Mouse (Mus musculus) intestine, postnatal 0 days (tissue): Measurements from ENCODE around the gene 2310046K23Rik. TPM values are rescaled to one million over a fixed set of nuclear protein-coding genes. Genes with fewer than 3 reads are reported as not detected.

Experiments
- ATAC-seq: fragments of 200-750 bp; cut with Nextera tagmentation; 2 replicates; pipeline ENCODE4 v1.8.0; 2017; ENCODE audit warnings: mild to moderate bottlenecking, moderate TSS enrichment, moderate library complexity
- H3K27ac ChIP-seq: fragments of 300-500 bp; sonication (generic); 2 replicates; pipeline ENCODE4 v1.5.1; 2014; ENCODE audit warnings: mild to moderate bottlenecking, low read depth, low read length, moderate library complexity
- H3K27me3 ChIP-seq: fragments of 300-500 bp; sonication (generic); replicated peaks from 2 replicates; pipeline ENCODE4 v1.6.1; 2014; ENCODE audit warnings: low read length, mixed read lengths; ENCODE audit not compliant: control insufficient read depth, insufficient read depth
- H3K36me3 ChIP-seq: fragments of 300-500 bp; sonication (generic); 2 replicates; pipeline ENCODE4 v1.6.1; 2014; ENCODE audit warnings: mild to moderate bottlenecking, moderate library complexity; ENCODE audit not compliant: control insufficient read depth, insufficient read depth
- H3K4me1 ChIP-seq: fragments of 300-500 bp; sonication (generic); replicated peaks from 2 replicates; pipeline ENCODE4 v1.6.1; 2014; ENCODE audit warnings: antibody characterized with exemption, low read length, mixed read lengths; ENCODE audit not compliant: control insufficient read depth, insufficient read depth
- H3K4me2 ChIP-seq: fragments of 300-500 bp; sonication (generic); replicated peaks from 2 replicates; pipeline ENCODE4 v1.6.1; 2014; ENCODE audit warnings: low read depth, mild to moderate bottlenecking, moderate library complexity
- H3K4me3 ChIP-seq: fragments of 300-500 bp; sonication (generic); 2 replicates; pipeline ENCODE4 v1.5.1; 2014; ENCODE audit warnings: low read depth, low read length
- H3K9ac ChIP-seq: fragments of 300-500 bp; sonication (generic); 2 replicates; pipeline ENCODE4 v1.6.1; 2014; ENCODE audit warnings: mild to moderate bottlenecking, low read depth, low read length
- H3K9me3 ChIP-seq: fragments of 300-500 bp; sonication (generic); 2 replicates; pipeline ENCODE4 v1.6.1; 2016; ENCODE audit warnings: mixed run types; ENCODE audit not compliant: control insufficient read depth
- CTCF ChIP-seq: sonication (generic); IDR thresholded peaks from 2 replicates; pipeline ENCODE4 v1.5.1; 2016; ENCODE audit warnings: low read depth, mild to moderate bottlenecking, control low read depth, antibody characterized with exemption, moderate library complexity
- WGBS: fragments of 180-500 bp; shearing (Covaris S2); extraction: QIAGEN DNeasy Blood & Tissue Kit; methylation state at CpG from one replicate; pipeline ENCODE4 v1.1.7; 2014; 5-methylcytosine and 5-hydroxymethylcytosine counted together
- polyA plus RNA-seq: library from polyadenylated mRNA; unstranded; fragments of >200 nt; fragmentation: Nextera tagmentation; extraction: Ambion mirVana; gene quantifications from 2 replicates; pipeline ENCODE4 v1.2.1, GENCODE M21; 2015

The 2310046K23Rik gene
- not detected in 2 replicates for polyA plus RNA-seq

- WGBS = 91% methylated on average over 3 of the region's 3 CpGs
- ATAC-seq = no peak
- no peak within 1 kb of the TSS for H3K4me2 ChIP-seq
- H3K27me3 ChIP-seq = no peaks in the 10 kb centered on the region
- no peak for TF ChIP-seq CTCF
- H3K4me1 ChIP-seq = no peaks in the 10 kb centered on the region
- H3K27ac ChIP-seq = no peak within 1 kb of the TSS
- no peak within 1 kb of the TSS for H3K9ac ChIP-seq
- no peak within 1 kb of the TSS for H3K4me3 ChIP-seq
- H3K9me3 ChIP-seq = no peaks in the 10 kb centered on the region
- H3K36me3 ChIP-seq = no peaks in the 10 kb centered on the region
Observed at GRCm38 (mm10) chr3:92534411-92534810, at the start of gene 2310046K23Rik. Gene 2310046K23Rik, minus strand, starts transcription at chr3:92534511.

GRCm38 (mm10) chr3:92583164-92583826, 49.0 kb upstream of the 2310046K23Rik start:
- no peak for ATAC-seq
- H3K27ac ChIP-seq = no peak overlapping the region
- TF ChIP-seq CTCF = no peak
- H3K4me1 ChIP-seq = no peaks in the 10 kb centered on the region
- no peak overlapping the region for H3K4me3 ChIP-seq
- no peaks in the 10 kb centered on the region for H3K27me3 ChIP-seq
- WGBS = 67% methylated on average over 3 of the region's 3 CpGs
- no peaks in the 10 kb centered on the region for H3K9me3 ChIP-seq
- no peaks in the 10 kb centered on the region for H3K36me3 ChIP-seq
- no peak overlapping the region for H3K4me2 ChIP-seq
- H3K9ac ChIP-seq = no peak overlapping the region

GRCm38 (mm10) chr3:92579508-92579907, 45.2 kb upstream of the 2310046K23Rik start:
- no peak overlapping the region for H3K4me2 ChIP-seq
- H3K36me3 ChIP-seq = no peaks in the 10 kb centered on the region
- no peaks in the 10 kb centered on the region for H3K4me1 ChIP-seq
- no peak overlapping the region for H3K4me3 ChIP-seq
- 35% methylated on average over 1 of the region's 1 CpGs for WGBS
- TF ChIP-seq CTCF = no peak
- peak overlapping the region; percentile 62; the same call in 1 of the 2 replicates for H3K27ac ChIP-seq
- no peak overlapping the region for H3K9ac ChIP-seq
- no peaks in the 10 kb centered on the region for H3K27me3 ChIP-seq
- H3K9me3 ChIP-seq = no peaks in the 10 kb centered on the region
- ATAC-seq = peak; percentile 88

- H3K4me1 ChIP-seq = no peaks in the 10 kb centered on the region
- no peak overlapping the region for H3K4me2 ChIP-seq
- peak; percentile 79 for ATAC-seq
- H3K27ac ChIP-seq = peak overlapping the region; percentile 62
- H3K27me3 ChIP-seq = no peaks in the 10 kb centered on the region
- no peak overlapping the region for H3K9ac ChIP-seq
- H3K9me3 ChIP-seq = no peaks in the 10 kb centered on the region
- H3K4me3 ChIP-seq = no peak overlapping the region
- H3K36me3 ChIP-seq = no peaks in the 10 kb centered on the region
- WGBS = 27% methylated on average over 4 of the region's 4 CpGs
- no peak for TF ChIP-seq CTCF
Observed at GRCm38 (mm10) chr3:92578652-92579413, 44.5 kb upstream of the 2310046K23Rik start.

- ATAC-seq = no peak
- H3K4me2 ChIP-seq = no peak within 1 kb of the TSS
- no peaks in the 10 kb centered on the region for H3K4me1 ChIP-seq
- no peaks in the 10 kb centered on the region for H3K36me3 ChIP-seq
- 70% methylated on average over 1 of the region's 1 CpGs for WGBS
- no peak within 1 kb of the TSS for H3K9ac ChIP-seq
- no peak for TF ChIP-seq CTCF
- H3K9me3 ChIP-seq = no peaks in the 10 kb centered on the region
- H3K4me3 ChIP-seq = no peak within 1 kb of the TSS
- H3K27me3 ChIP-seq = no peaks in the 10 kb centered on the region
- no peak within 1 kb of the TSS for H3K27ac ChIP-seq
Observed at GRCm38 (mm10) chr3:92573449-92574041, 39.2 kb upstream of the 2310046K23Rik start, which contains the start of gene Ivl. Gene Ivl, minus strand, starts transcription at chr3:92573735.

GRCm38 (mm10) chr3:92572514-92573155, 38.3 kb upstream of the 2310046K23Rik start:
- TF ChIP-seq CTCF = no peak
- Histone ChIP-seq H3K4me3 (no peak overlapping the region), H3K27ac (no peak overlapping the region), H3K36me3 (no peaks in the 10 kb centered on the region), H3K27me3 (no peaks in the 10 kb centered on the region), H3K9me3 (no peaks in the 10 kb centered on the region), H3K9ac (no peak overlapping the region), H3K4me1 (no peaks in the 10 kb centered on the region), H3K4me2 (no peak overlapping the region)
- 45% methylated on average over 2 of the region's 2 CpGs for WGBS
- ATAC-seq = no peak
